8 mouse cellular contexts compared by ENCODE assay signal in the genomic region with DNA sequence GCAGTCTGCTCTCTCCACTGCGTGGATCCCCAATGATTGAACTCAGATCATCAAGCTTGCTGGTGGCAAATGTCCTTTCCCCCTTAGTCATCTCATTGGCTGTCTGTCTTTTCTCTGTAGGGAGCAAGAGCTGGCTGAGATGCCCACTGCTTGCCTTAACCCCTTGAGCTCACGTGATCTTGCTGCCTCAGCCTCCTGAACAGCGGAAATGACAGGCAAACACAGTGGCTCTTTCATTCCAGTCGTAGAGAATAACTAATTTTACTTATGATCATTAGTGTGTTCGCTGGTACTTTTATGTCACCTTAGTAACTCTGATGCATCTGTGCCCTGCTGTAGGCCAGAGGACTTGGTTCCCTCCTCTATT.
DNase-seq lines count a peak whose midpoint lies in the region; ATAC-seq and TF ChIP-seq lines count a peak whose summit lies in the region.

No protein-coding gene starts in this region.

- no peak for TF ChIP-seq CTCF in cerebellum, adult 2 months (IDR thresholded peaks at IDR 0.05; ENCODE audit: borderline replicate concordance, insufficient read depth, low read depth, low read length)

- WGBS in kidney, embryonic 16.5 days, result 64% methylated on average over 5 of the region's 5 CpGs
- 58% methylated on average over 5 of the region's 5 CpGs for WGBS in embryonic facial prominence, embryonic 10.5 days
- WGBS in intestine, embryonic 14.5 days, result 70% methylated on average over 5 of the region's 5 CpGs
- 61% methylated on average over 5 of the region's 5 CpGs for WGBS in cerebellum, adult 2 months

- no peak for TF ChIP-seq POLR2A in myocyte (IDR thresholded peaks at IDR 0.05; ENCODE audit: insufficient read length, low read depth)
- no peak for TF ChIP-seq POLR2A in cerebellum, adult 2 months (IDR thresholded peaks at IDR 0.05; ENCODE audit: borderline replicate concordance, insufficient read depth, low read length)

- H3K27me3 ChIP-seq in kidney, embryonic 16.5 days (ENCODE audit: insufficient read depth, low read length), result no peaks in the 10 kb centered on the region
- H3K27me3 ChIP-seq in embryonic facial prominence, embryonic 10.5 days (replicated peaks; ENCODE audit: low read depth, poor library complexity, severe bottlenecking), result no peaks in the 10 kb centered on the region
- no peaks in the 10 kb centered on the region for H3K27me3 ChIP-seq in intestine, embryonic 14.5 days (replicated peaks; ENCODE audit: control insufficient read depth, insufficient read depth, low read length)
- H3K27me3 ChIP-seq in myocyte (ENCODE audit: control insufficient read depth, insufficient read depth, insufficient read length), result no peaks in the 10 kb centered on the region
- no peaks in the 10 kb centered on the region for H3K27me3 ChIP-seq in cerebellum, adult 2 months (ENCODE audit: control insufficient read depth, insufficient read depth, low read length)

- no peaks in the 10 kb centered on the region for H3K9me3 ChIP-seq in kidney, embryonic 16.5 days (ENCODE audit: low read length)
- H3K9me3 ChIP-seq in embryonic facial prominence, embryonic 10.5 days, result no peaks in the 10 kb centered on the region
- H3K9me3 ChIP-seq in intestine, embryonic 14.5 days (ENCODE audit: control insufficient read depth, low read length), result no peaks in the 10 kb centered on the region

- no peak overlapping the region for H3K4me3 ChIP-seq in kidney, embryonic 16.5 days (ENCODE audit: low read length)
- peak overlapping the region; percentile 56; the same call in 1 of the 2 replicates for H3K4me3 ChIP-seq in embryonic facial prominence, embryonic 10.5 days
- no peak overlapping the region for H3K4me3 ChIP-seq in intestine, embryonic 14.5 days (ENCODE audit: low read depth, low read length)
- H3K4me3 ChIP-seq in myocyte, result peak overlapping the region; percentile 14
- H3K4me3 ChIP-seq in cerebellum, adult 2 months (replicated peaks; ENCODE audit: insufficient read depth, low read depth, low read length), result no peak overlapping the region

- H3K4me2 ChIP-seq in kidney, embryonic 16.5 days (replicated peaks; ENCODE audit: low read depth, low read length), result peak overlapping the region; percentile 67
- H3K4me2 ChIP-seq in intestine, embryonic 14.5 days (ENCODE audit: low read length), result peak overlapping the region; percentile 63
- peak overlapping the region; percentile 44 for H3K4me2 ChIP-seq in myocyte (ENCODE audit: low read depth)

- no peak for ATAC-seq in kidney, embryonic 16.5 days (ENCODE audit: low FRiP score, low TSS enrichment)
- ATAC-seq in intestine, embryonic 14.5 days (replicated peaks; ENCODE audit: low FRiP score, low TSS enrichment, low read depth), result no peak

- H3K4me1 ChIP-seq in kidney, embryonic 16.5 days (ENCODE audit: insufficient read depth, low read length), result peaks cover 10% of the 10 kb centered on the region; the same call in 1 of the 2 replicates
- H3K4me1 ChIP-seq in embryonic facial prominence, embryonic 10.5 days, result 0 out of 2 replicates have a peak, but pooled peaks cover 8% of the 10 kb centered on the region
- 0 out of 2 replicates have a peak, but pooled peaks cover 7% of the 10 kb centered on the region for H3K4me1 ChIP-seq in intestine, embryonic 14.5 days (replicated peaks; ENCODE audit: control insufficient read depth, insufficient read depth, low read length)
- no peaks in the 10 kb centered on the region for H3K4me1 ChIP-seq in cerebellum, adult 2 months (ENCODE audit: control insufficient read depth, insufficient read depth, low read length)

- H3ac ChIP-seq in myocyte (ENCODE audit: control insufficient read depth, insufficient read length), result no peak overlapping the region

- DNase-seq in kidney, adult 9 months, result no peak
- DNase-seq in embryonic facial prominence, embryonic 10.5 days (ENCODE audit: low spot score), result no peak
- DNase-seq in intestine, embryonic 14.5 days (ENCODE audit: low spot score), result no peak
- DNase-seq in cerebellum, adult 2 months, result no peak
- DNase-seq in adipocyte (ENCODE audit: low spot score), result no peak
- no peak for DNase-seq in left cerebral cortex, postnatal 10 days (ENCODE audit: extremely low spot score in 1 of 2, low spot score in 2 of 2)

- H3K36me3 ChIP-seq in kidney, embryonic 16.5 days (ENCODE audit: insufficient read depth, low read length), result no peaks in the 10 kb centered on the region
- no peaks in the 10 kb centered on the region for H3K36me3 ChIP-seq in embryonic facial prominence, embryonic 10.5 days (replicated peaks)
- no peaks in the 10 kb centered on the region for H3K36me3 ChIP-seq in intestine, embryonic 14.5 days (ENCODE audit: control insufficient read depth, insufficient read depth, low read length)
- no peaks in the 10 kb centered on the region for H3K36me3 ChIP-seq in myocyte (ENCODE audit: control insufficient read depth, insufficient read depth)

- no peak overlapping the region for H3K9ac ChIP-seq in kidney, embryonic 16.5 days (replicated peaks; ENCODE audit: low read length)
- no peak overlapping the region for H3K9ac ChIP-seq in intestine, embryonic 14.5 days (ENCODE audit: low read length)

- intact Hi-C loops in left cerebral cortex, postnatal 10 days (cut with DNase I), result no loop called here

- H3K27ac ChIP-seq in kidney, embryonic 16.5 days (ENCODE audit: low read length), result no peak overlapping the region
- no peak overlapping the region for H3K27ac ChIP-seq in embryonic facial prominence, embryonic 10.5 days (replicated peaks)
- no peak overlapping the region; the same call in 1 of the 2 replicates for H3K27ac ChIP-seq in intestine, embryonic 14.5 days (ENCODE audit: low read depth)
- no peak overlapping the region for H3K27ac ChIP-seq in cerebellum, adult 2 months (ENCODE audit: insufficient read depth, low read length)

- H3K79me2 ChIP-seq in myocyte (ENCODE audit: control insufficient read depth, insufficient read depth), result no peaks in the 10 kb centered on the region

TF ChIP-seq in myocyte, 11 proteins besides CTCF, POLR2A, EP300 and RAD21:
- TF ChIP-seq REST (IDR thresholded peaks at IDR 0.05; ENCODE audit: insufficient read depth, insufficient read length) (no peak), TCF3 (IDR thresholded peaks at IDR 0.05; ENCODE audit: insufficient read length, low read depth) (no peak), MYOD1 (IDR thresholded peaks at IDR 0.05; ENCODE audit: control insufficient read depth in 1 of 3, insufficient read length in 2 of 3, low read depth in 2 of 3) (no peak)

Comparison
In these comparisons a context has a peak if more than half of its experiments do, and no peak if none do; other contexts are left out.
1. H3K4me3 ChIP-seq: peak in embryonic facial prominence, embryonic 10.5 days (single experiment) and myocyte (single experiment); none in kidney, embryonic 16.5 days (single experiment), intestine, embryonic 14.5 days (single experiment) and cerebellum, adult 2 months (single experiment).
2. Peak in every context shown above with its lines, with median percentiles within 50 percentile points of each other: H3K4me2 ChIP-seq.